Comparison of ENCODE assay signal across 11 mouse cellular contexts in the genomic region with DNA sequence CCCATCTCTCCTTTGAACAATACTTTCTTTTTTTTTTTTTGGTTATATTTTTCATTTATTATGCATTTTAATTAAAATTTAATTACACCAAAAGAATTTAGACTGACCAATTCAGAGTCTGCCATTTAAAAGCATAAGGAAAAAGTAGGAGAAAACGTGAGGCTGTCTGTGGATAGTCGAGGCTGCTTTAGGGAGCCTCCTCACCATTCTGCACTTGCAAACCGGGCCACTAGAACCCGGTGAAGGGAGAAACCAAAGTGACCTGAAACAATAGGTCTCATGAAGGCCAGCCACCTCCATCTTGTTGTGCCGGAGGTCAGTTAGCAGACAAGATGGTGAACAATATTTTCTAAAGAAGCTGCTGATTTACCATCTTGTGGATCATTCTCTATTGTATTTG. TPM values are rescaled to one million over a fixed set of nuclear protein-coding genes. Genes with fewer than 3 reads are reported as not detected.
DNase-seq lines count a peak whose midpoint lies in the region; ATAC-seq and TF ChIP-seq lines count a peak whose summit lies in the region.
"Not testable (repeated sequence)": the region's sequence is repeated elsewhere in the genome, so short reads cannot be mapped to it uniquely, and the experiment has no call there.
"Had no signal": no experiment of that assay in that cellular context is flagged by ENCODE, and none has a peak within 500 bp of the region (broad histone marks: within the 10 kb centered on the region; RNA-seq: fewer than 3 reads in every experiment).

No protein-coding gene starts in this region.

- H3K36me3 ChIP-seq in G1E (replicated peaks); hindbrain, postnatal 0 days (ENCODE audit: insufficient read depth, low read length); lung, postnatal 0 days (ENCODE audit: insufficient read depth, low read length): not testable (repeated sequence)

- peak; percentile 100 for ATAC-seq in G1E (ENCODE audit: extremely low read depth, insufficient number of reproducible peaks, low FRiP score, poor library complexity, severe bottlenecking)
- peak; percentile 96 for ATAC-seq in granulocyte monocyte progenitor cell, adult 5-6 weeks (replicated peaks; ENCODE audit: poor library complexity, severe bottlenecking)
- 0 out of 2 replicates have a peak, but pooled peaks have one; percentile 59 for ATAC-seq in hindbrain, postnatal 0 days
- ATAC-seq in lung, postnatal 0 days = peak; percentile 71

- 82% methylated on average over 5 of the region's 5 CpGs for WGBS in hindbrain, postnatal 0 days
- 82% methylated on average over 5 of the region's 5 CpGs for WGBS in lung, postnatal 0 days

- H3K4me3 ChIP-seq in G1E (ENCODE audit: low read depth, low read length); hindbrain, postnatal 0 days (ENCODE audit: low read length); lung, postnatal 0 days (ENCODE audit: low read depth, low read length): not testable (repeated sequence)

- H3K4me1 ChIP-seq in G1E (ENCODE audit: insufficient read depth, low read depth, low read length); hindbrain, postnatal 0 days (ENCODE audit: insufficient read depth, low read length); lung, postnatal 0 days (ENCODE audit: insufficient read depth, low read depth, low read length): not testable (repeated sequence)

- DNase-seq in G1E (ENCODE audit: low spot score); hindbrain, postnatal 0 days (ENCODE audit: low spot score); lung, postnatal 0 days (ENCODE audit: low spot score): not testable (repeated sequence)
- DNase-seq in cerebellum, postnatal 10 days = peak; percentile 21 to 79
- DNase-seq in layer of hippocampus, adult 9-10 months (ENCODE audit: low spot score) = peak; percentile 73
- DNase-seq in ovary, adult 18-20 months (ENCODE audit: low spot score) = peak; percentile 21
- DNase-seq in thymus, postnatal 4 days = peak; percentile 33

- not testable (repeated sequence) for H3K9me3 ChIP-seq in G1E (replicated peaks); hindbrain, postnatal 0 days (ENCODE audit: low read length); lung, postnatal 0 days (ENCODE audit: low read length)

- H3K27ac ChIP-seq in hindbrain, postnatal 0 days; lung, postnatal 0 days (ENCODE audit: low read length): not testable (repeated sequence)

- not testable (repeated sequence) for H3K9ac ChIP-seq in hindbrain, postnatal 0 days (replicated peaks; ENCODE audit: low read length); lung, postnatal 0 days (replicated peaks; ENCODE audit: low read depth)

- H3K4me2 ChIP-seq in hindbrain, postnatal 0 days (ENCODE audit: low read depth, low read length); lung, postnatal 0 days (replicated peaks; ENCODE audit: low read depth, low read length): not testable (repeated sequence)

- not testable (repeated sequence) for H3K27me3 ChIP-seq in G1E (ENCODE audit: insufficient read depth, low read length); hindbrain, postnatal 0 days (ENCODE audit: insufficient read depth, low read length); lung, postnatal 0 days (replicated peaks; ENCODE audit: insufficient read depth, low read length)

- not testable (repeated sequence) for TF ChIP-seq EP300 in lung, postnatal 0 days (IDR thresholded peaks at IDR 0.05)

- not testable (repeated sequence) for TF ChIP-seq CTCF in G1E (IDR thresholded peaks at IDR 0.05; ENCODE audit: low read depth, low read length); hindbrain, postnatal 0 days (IDR thresholded peaks at IDR 0.05; ENCODE audit: low read depth); lung, postnatal 0 days (IDR thresholded peaks at IDR 0.05)

RNA-seq across cellular contexts. Expression of gene Acox2, which starts 27.4 kb away (rescaled TPM):
- total RNA-seq in G1E (2014; fragmentation: Nextera tagmentation) (not detected in 2 replicates), G1E (2017) (not detected in 2 replicates)
- polyA plus RNA-seq in G1E (2012) = not detected in 2 replicates
- total RNA-seq in granulocyte monocyte progenitor cell, adult 5-6 weeks (2014; fragmentation: Nextera tagmentation) = not detected in 2 replicates
- not detected in 2 replicates for total RNA-seq in granulocyte monocyte progenitor cell, adult 5-6 weeks (2017)
- total RNA-seq in hindbrain, postnatal 0 days (2014; rRNA removed) = 0.50 TPM in 1 of 2 replicates, not detected in the other
- polyA plus RNA-seq in hindbrain, postnatal 0 days (2015; fragmentation: Nextera tagmentation; extraction: Ambion mirVana) = 0.30 and 0.41 TPM in 2 replicates
- 6.3 and 7.2 TPM in 2 replicates for polyA plus RNA-seq in lung, postnatal 0 days (2015; fragmentation: Nextera tagmentation; extraction: Ambion mirVana)
- total RNA-seq: left cerebral cortex, postnatal 25 days had no signal
- polyA plus RNA-seq: forebrain, embryonic 13.5 days; hindbrain, embryonic 10.5 days had no signal

RNA-seq across cellular contexts. Expression of gene Fam107a, which starts 31.2 kb away (rescaled TPM):
- not detected in 2 replicates for total RNA-seq in G1E (2014; fragmentation: Nextera tagmentation)
- total RNA-seq in G1E (2017) = 0.05 and 0.06 TPM in 2 replicates
- not detected in 2 replicates for polyA plus RNA-seq in G1E (2012)
- total RNA-seq in granulocyte monocyte progenitor cell, adult 5-6 weeks (2014; fragmentation: Nextera tagmentation) = not detected in 2 replicates
- total RNA-seq in granulocyte monocyte progenitor cell, adult 5-6 weeks (2017) = not detected in 2 replicates
- 8.8 and 11.4 TPM in 2 replicates for total RNA-seq in hindbrain, postnatal 0 days (2014; rRNA removed)
- polyA plus RNA-seq in hindbrain, postnatal 0 days (2015; fragmentation: Nextera tagmentation; extraction: Ambion mirVana) = 0.80 and 0.83 TPM in 2 replicates
- polyA plus RNA-seq in lung, postnatal 0 days (2015; fragmentation: Nextera tagmentation; extraction: Ambion mirVana) = 0.21 and 0.56 TPM in 2 replicates
